Mouse (Mus musculus) lung, embryonic 16.5 days (tissue): Measurements from ENCODE around the gene Nsd1. TPM values are rescaled to one million over a fixed set of nuclear protein-coding genes. Genes with fewer than 3 reads are reported as not detected.

Source experiments
- ATAC-seq: fragments of 200-750 bp; cut with Nextera tagmentation; 2 replicates; pipeline ENCODE4 v1.8.0; 2017; ENCODE audit warnings: low read depth, mild to moderate bottlenecking, moderate library complexity
- H3K27ac ChIP-seq: fragments of 300-500 bp; sonication (generic); 2 replicates; pipeline ENCODE4 v1.5.1; 2014; ENCODE audit warnings: mild to moderate bottlenecking, control low read depth, low read length
- H3K27me3 ChIP-seq: fragments of 300-500 bp; sonication (generic); 2 replicates; pipeline ENCODE4 v1.6.1; 2014; ENCODE audit warnings: low read depth, low read length, mixed read lengths; ENCODE audit not compliant: control insufficient read depth, insufficient read depth
- H3K36me3 ChIP-seq: fragments of 300-500 bp; sonication (generic); 2 replicates; pipeline ENCODE4 v1.6.1; 2014; ENCODE audit warnings: low read length; ENCODE audit not compliant: control insufficient read depth, insufficient read depth
- H3K4me1 ChIP-seq: fragments of 300-500 bp; sonication (generic); replicated peaks from 2 replicates; pipeline ENCODE4 v1.6.1; 2014; ENCODE audit warnings: low read length, mixed read lengths; ENCODE audit not compliant: control insufficient read depth, insufficient read depth
- H3K4me2 ChIP-seq: fragments of 300-500 bp; sonication (generic); 2 replicates; pipeline ENCODE4 v1.6.1; 2014; ENCODE audit warnings: low read depth, low read length, control low read depth
- H3K4me3 ChIP-seq: fragments of 300-500 bp; sonication (generic); 2 replicates; pipeline ENCODE4 v1.5.1; 2014; ENCODE audit warnings: mild to moderate bottlenecking, low read length, control low read depth
- H3K9ac ChIP-seq: fragments of 300-500 bp; sonication (generic); 2 replicates; pipeline ENCODE4 v1.6.1; 2014; ENCODE audit warnings: low read length, control low read depth
- H3K9me3 ChIP-seq: fragments of 300-500 bp; sonication (generic); 2 replicates; pipeline ENCODE4 v1.6.1; 2016; ENCODE audit warnings: low read length; ENCODE audit not compliant: control insufficient read depth
- WGBS: fragments of 180-500 bp; shearing (Covaris S2); extraction: QIAGEN DNeasy Blood & Tissue Kit; methylation state at CpG from one replicate; pipeline ENCODE4 v1.1.7; 2014; 5-methylcytosine and 5-hydroxymethylcytosine counted together
- polyA plus RNA-seq: library from polyadenylated mRNA; unstranded; fragments of >200 nt; fragmentation: Nextera tagmentation; extraction: Ambion mirVana; gene quantifications from 2 replicates; pipeline ENCODE4 v1.2.1, GENCODE M21; 2015

The Nsd1 gene
- polyA plus RNA-seq, 1 experiment from 2014 or later: 50.7 TPM

GRCm38 (mm10) chr13:55230701-55231100, 21.1 kb downstream of the Nsd1 start:
- Histone ChIP-seq H3K9me3 (no peaks in the 10 kb centered on the region), H3K9ac (no peak overlapping the region), H3K4me3 (no peak overlapping the region), H3K27ac (no peak overlapping the region), H3K4me1 (no peaks in the 10 kb centered on the region), H3K36me3 (peaks cover 35% of the 10 kb centered on the region), H3K4me2 (no peak overlapping the region), H3K27me3 (no peaks in the 10 kb centered on the region)
- no peak for ATAC-seq
- 84% methylated on average over 1 of the region's 1 CpGs for WGBS

- Histone ChIP-seq H3K4me1 (no peaks in the 10 kb centered on the region), H3K9me3 (no peaks in the 10 kb centered on the region), H3K36me3 (peaks cover 60% of the 10 kb centered on the region), H3K4me2 (no peak overlapping the region), H3K27me3 (no peaks in the 10 kb centered on the region), H3K9ac (no peak overlapping the region), H3K4me3 (no peak overlapping the region), H3K27ac (no peak overlapping the region)
- whole genome bisulfite sequencing: 91% methylated on average over 3 of the region's 3 CpGs
- ATAC-seq: no peak
Measured at GRCm38 (mm10) chr13:55243205-55243604, 33.6 kb downstream of the Nsd1 start.

GRCm38 (mm10) chr13:55247293-55248030, 37.9 kb downstream of the Nsd1 start:
- no peak overlapping the region for H3K27ac ChIP-seq
- no peak overlapping the region for H3K9ac ChIP-seq
- no peaks in the 10 kb centered on the region for H3K27me3 ChIP-seq
- no peaks in the 10 kb centered on the region for H3K9me3 ChIP-seq
- no peak for ATAC-seq
- 84% methylated on average over 17 of the region's 17 CpGs for WGBS
- no peak overlapping the region for H3K4me2 ChIP-seq
- no peaks in the 10 kb centered on the region for H3K4me1 ChIP-seq
- peaks cover 33% of the 10 kb centered on the region for H3K36me3 ChIP-seq
- H3K4me3 ChIP-seq: no peak overlapping the region

- H3K27me3 ChIP-seq: no peaks in the 10 kb centered on the region
- no peak overlapping the region for H3K4me3 ChIP-seq
- no peak overlapping the region for H3K4me2 ChIP-seq
- no peaks in the 10 kb centered on the region for H3K9me3 ChIP-seq
- WGBS: 81% methylated on average over 4 of the region's 4 CpGs
- no peak overlapping the region for H3K9ac ChIP-seq
- H3K36me3 ChIP-seq: peaks cover 30% of the 10 kb centered on the region
- no peaks in the 10 kb centered on the region for H3K4me1 ChIP-seq
- H3K27ac ChIP-seq: no peak overlapping the region
- ATAC-seq: no peak
Measured at GRCm38 (mm10) chr13:55249246-55249645, 39.7 kb downstream of the Nsd1 start.

- H3K27ac ChIP-seq: no peak overlapping the region
- no peaks in the 10 kb centered on the region for H3K27me3 ChIP-seq
- WGBS: 87% methylated on average over 4 of the region's 4 CpGs
- no peak for ATAC-seq
- no peak overlapping the region for H3K4me3 ChIP-seq
- peaks cover 4% of the 10 kb centered on the region for H3K36me3 ChIP-seq
- H3K4me1 ChIP-seq: no peaks in the 10 kb centered on the region
- no peak overlapping the region for H3K9ac ChIP-seq
- H3K4me2 ChIP-seq: no peak overlapping the region
- no peaks in the 10 kb centered on the region for H3K9me3 ChIP-seq
Measured at GRCm38 (mm10) chr13:55252820-55253219, 43.2 kb downstream of the Nsd1 start.

- H3K9me3 ChIP-seq: no peaks in the 10 kb centered on the region
- 65% methylated on average over 3 of the region's 3 CpGs for WGBS
- H3K4me1 ChIP-seq: no peaks in the 10 kb centered on the region
- no peak for ATAC-seq
- H3K4me2 ChIP-seq: no peak overlapping the region
- H3K36me3 ChIP-seq: 0 out of 2 replicates have a peak, but pooled peaks cover 2% of the 10 kb centered on the region
- no peak overlapping the region for H3K27ac ChIP-seq
- no peak overlapping the region for H3K4me3 ChIP-seq
- H3K27me3 ChIP-seq: no peaks in the 10 kb centered on the region
- H3K9ac ChIP-seq: no peak overlapping the region
Measured at GRCm38 (mm10) chr13:55255052-55255652, 45.6 kb downstream of the Nsd1 start.

- WGBS: 96% methylated on average over 3 of the region's 3 CpGs
- peaks cover 20% of the 10 kb centered on the region for H3K36me3 ChIP-seq
- no peak for ATAC-seq
Measured at GRCm38 (mm10) chr13:55258651-55259050, 49.1 kb downstream of the Nsd1 start.

GRCm38 (mm10) chr13:55261521-55261920, 51.9 kb downstream of the Nsd1 start:
- no peaks in the 10 kb centered on the region for H3K9me3 ChIP-seq
- no peaks in the 10 kb centered on the region for H3K27me3 ChIP-seq
- no peaks in the 10 kb centered on the region for H3K4me1 ChIP-seq
- no peak overlapping the region for H3K9ac ChIP-seq
- H3K36me3 ChIP-seq: peaks cover 28% of the 10 kb centered on the region
- 95% methylated on average over 8 of the region's 8 CpGs for WGBS
- no peak overlapping the region for H3K4me3 ChIP-seq
- H3K4me2 ChIP-seq: no peak overlapping the region
- no peak for ATAC-seq
- H3K27ac ChIP-seq: no peak overlapping the region

More at GRCm38 (mm10) chr13:55258651-55259050, 49.1 kb downstream of the Nsd1 start:
- H3K4me2 ChIP-seq: no peak overlapping the region
- no peak overlapping the region for H3K4me3 ChIP-seq
- no peak overlapping the region for H3K9ac ChIP-seq
- no peaks in the 10 kb centered on the region for H3K4me1 ChIP-seq
- H3K9me3 ChIP-seq: no peaks in the 10 kb centered on the region
- H3K27ac ChIP-seq: no peak overlapping the region
- H3K27me3 ChIP-seq: no peaks in the 10 kb centered on the region

GRCm38 (mm10) chr13:55262096-55262495, 52.5 kb downstream of the Nsd1 start:
- Histone ChIP-seq H3K4me3 (no peak overlapping the region), H3K9ac (no peak overlapping the region), H3K36me3 (peaks cover 28% of the 10 kb centered on the region), H3K4me1 (no peaks in the 10 kb centered on the region), H3K4me2 (no peak overlapping the region), H3K27me3 (no peaks in the 10 kb centered on the region), H3K9me3 (no peaks in the 10 kb centered on the region), H3K27ac (no peak overlapping the region)
- no peak for ATAC-seq
